Mouse (Mus musculus): ENCODE results near the gene Aprt.

DNA sequence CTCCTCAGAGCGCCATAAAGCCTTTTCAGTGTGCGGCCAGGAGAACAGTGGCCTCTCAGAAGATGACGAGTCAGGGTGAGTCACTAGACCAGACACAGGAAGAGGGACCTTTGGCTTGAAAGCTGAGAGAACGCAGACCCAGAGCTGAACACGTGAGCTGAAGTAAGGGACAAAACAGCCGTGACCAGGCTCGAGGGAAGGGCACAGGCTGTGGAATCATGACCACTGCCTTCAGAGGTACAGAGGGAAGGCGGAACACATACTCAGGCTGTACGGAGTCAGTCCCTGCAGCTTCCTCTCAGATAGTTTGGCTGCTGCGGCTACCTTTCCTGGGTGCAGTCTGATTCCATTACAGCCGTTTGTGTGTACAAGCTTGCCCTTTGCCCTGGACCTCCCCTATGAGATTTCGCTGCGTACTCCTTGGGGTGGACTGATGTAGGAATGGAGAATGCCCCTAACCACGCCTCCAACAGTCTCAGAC lies 8.7 kb upstream of the Aprt start:
- TF ChIP-seq FLI1 (IDR thresholded peaks at IDR 0.05; ENCODE audit: low read length), result no peak
- no peak for TF ChIP-seq GATA1 (IDR thresholded peaks at IDR 0.05; ENCODE audit: borderline replicate concordance, low read length)

All from megakaryocyte, embryonic 14.5 days (primary cell).